Mouse (Mus musculus) liver, embryonic 14.5 days (tissue): ENCODE data around the gene Anp32a. TPM values are rescaled to one million over a fixed set of nuclear protein-coding genes. Genes with fewer than 3 reads are reported as not detected.
A peak's percentile ranks its signal among the peaks of the same experiment; 100 is the strongest.

Experiments used
- ATAC-seq: fragments of 200-750 bp; cut with Nextera tagmentation; 2 replicates; pipeline ENCODE4 v1.8.0; 2017; ENCODE audit warnings: moderate number of reproducible peaks, mild to moderate bottlenecking, moderate library complexity; ENCODE audit not compliant: insufficient read depth
- DNase-seq, 3 experiments: peaks; one replicate each; pipeline ENCODE4 v3.0.0-alpha.2; 2012 to 2013; ENCODE audit warnings: low read depth in 3 of 3, low spot score in 3 of 3
- H3K27ac ChIP-seq: fragments of 300-500 bp; sonication (generic); 2 replicates; pipeline ENCODE4 v1.5.1; 2014; ENCODE audit warnings: moderate library complexity, mild to moderate bottlenecking, control low read depth, inconsistent platforms
- H3K27me3 ChIP-seq: fragments of 300-500 bp; sonication (generic); 2 replicates; pipeline ENCODE4 v1.6.1; 2014; ENCODE audit warnings: mild to moderate bottlenecking, low read length, moderate library complexity; ENCODE audit not compliant: control insufficient read depth, insufficient read depth
- H3K36me3 ChIP-seq: fragments of 300-500 bp; sonication (generic); replicated peaks from 2 replicates; pipeline ENCODE4 v1.6.1; 2014; ENCODE audit warnings: low read depth; ENCODE audit not compliant: control insufficient read depth, insufficient read depth
- H3K4me1 ChIP-seq, 2 experiments: fragments of 200-500 bp in 1 of 2; fragments of 300-500 bp in 1 of 2; sonication (generic) in 1 of 2; replicated peaks; 2 replicates each; pipeline ENCODE4 v1.6.1; 2012 to 2014; ENCODE audit warnings: antibody characterized with exemption in 1 of 2, inconsistent platforms in 1 of 2, low read length in 1 of 2; ENCODE audit not compliant: control insufficient read depth in 2 of 2, insufficient read depth in 2 of 2
- H3K4me2 ChIP-seq: fragments of 300-500 bp; sonication (generic); 2 replicates; pipeline ENCODE4 v1.6.1; 2014; ENCODE audit warnings: low read depth, mild to moderate bottlenecking, control low read depth, moderate library complexity
- H3K4me3 ChIP-seq, 2 experiments: fragments of 200-500 bp in 1 of 2; fragments of 300-500 bp in 1 of 2; sonication (generic) in 1 of 2; 2 replicates each; pipeline ENCODE4 v1.5.1; 2012 to 2014; ENCODE audit warnings: low read depth in 2 of 2, low read length in 2 of 2, mild to moderate bottlenecking in 2 of 2, control low read depth in 1 of 2, inconsistent platforms in 1 of 2, moderate library complexity in 1 of 2; ENCODE audit not compliant: insufficient read depth in 1 of 2
- H3K9ac ChIP-seq: fragments of 300-500 bp; sonication (generic); replicated peaks from 2 replicates; pipeline ENCODE4 v1.6.1; 2014; ENCODE audit warnings: mild to moderate bottlenecking, control low read depth, moderate library complexity
- H3K9me3 ChIP-seq: fragments of 300-500 bp; sonication (generic); 2 replicates; pipeline ENCODE4 v1.6.1; 2016; ENCODE audit warnings: low read length, mixed read lengths; ENCODE audit not compliant: control insufficient read depth
- CTCF ChIP-seq: IDR thresholded peaks from 2 replicates; pipeline ENCODE4 v1.5.1; 2016; ENCODE audit warnings: antibody characterized with exemption, low read depth, control low read depth
- EP300 ChIP-seq: IDR thresholded peaks from 2 replicates; pipeline ENCODE4 v1.6.1; 2016; ENCODE audit warnings: antibody characterized with exemption, low read depth
- WGBS: fragments of 180-500 bp; shearing (Covaris S2); extraction: QIAGEN DNeasy Blood & Tissue Kit; methylation state at CpG from one replicate; pipeline ENCODE4 v1.1.7; 2014; ENCODE audit not compliant: insufficient replicate concordance; 5-methylcytosine and 5-hydroxymethylcytosine counted together
- polyA plus RNA-seq, 2 experiments: library from polyadenylated mRNA; depleted of rRNA in 1 of 2; stranded (reverse) in 1 of 2; unstranded in 1 of 2; fragments of >200 nt; fragmentation: Nextera tagmentation in 1 of 2; extraction: Ambion mirVana in 1 of 2; gene quantifications; 2 replicates each; pipeline versions ENCODE4 v1.2.1 to v1.2.3; 2012 to 2014

Anp32a gene
- polyA plus RNA-seq, 2 experiments = 54.7 to 240 TPM

DNA sequence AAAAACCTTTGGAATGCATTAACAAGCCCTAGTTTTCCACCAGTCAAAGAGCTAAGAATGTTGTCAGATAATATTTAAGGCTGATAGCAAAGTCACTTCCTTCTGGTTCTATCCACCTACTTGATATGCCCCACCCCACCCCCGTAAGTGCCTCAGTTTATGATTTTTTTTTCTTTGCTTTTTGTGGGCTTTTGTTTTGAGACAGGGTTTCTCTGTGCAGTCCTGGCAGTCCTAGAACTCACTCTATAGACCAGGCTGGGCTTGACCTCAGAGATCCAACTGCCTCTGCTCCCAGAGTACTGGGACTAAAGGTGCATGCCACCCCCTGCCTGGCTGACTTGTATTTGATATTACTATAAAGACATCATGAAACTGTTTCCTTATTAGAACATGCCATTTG is 17.3 kb upstream of the Anp32a start:
- WGBS = 16% methylated on average over 1 of the region's 1 CpGs
- DNase-seq = no peak
- Histone ChIP-seq H3K27me3 (no peaks in the 10 kb centered on the region), H3K9ac (no peak overlapping the region), H3K9me3 (no peaks in the 10 kb centered on the region), H3K4me1 (no peaks in the 10 kb centered on the region), H3K36me3 (no peaks in the 10 kb centered on the region), H3K4me2 (no peak overlapping the region), H3K27ac (no peak overlapping the region), H3K4me3 (no peak overlapping the region)
- no peak for ATAC-seq
- no peak for TF ChIP-seq EP300
- no peak for TF ChIP-seq CTCF

DNA sequence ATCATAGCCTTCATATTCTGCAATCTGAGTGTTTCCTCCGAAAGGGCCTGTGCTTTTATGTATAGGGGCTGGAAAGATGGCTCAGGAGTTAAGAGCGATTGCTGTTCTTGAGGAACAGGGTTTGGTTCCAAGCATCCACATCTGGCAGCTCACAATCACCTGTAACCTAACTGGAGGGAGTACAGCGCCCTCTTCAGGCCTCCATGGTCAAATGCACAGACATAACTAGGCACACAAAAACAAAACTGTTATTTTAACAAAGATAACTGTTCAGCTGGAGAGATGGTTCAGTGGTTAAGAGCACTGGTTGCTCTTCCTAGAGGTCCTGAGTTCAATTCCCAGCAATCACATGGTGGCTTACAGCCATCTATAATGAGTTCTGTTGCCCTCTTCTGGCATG is 15.1 kb upstream of the Anp32a start:
- WGBS = 56% methylated on average over 3 of the region's 3 CpGs
- Histone ChIP-seq H3K9ac (no peak overlapping the region), H3K4me3 (no peak overlapping the region), H3K27me3 (no peaks in the 10 kb centered on the region), H3K36me3 (no peaks in the 10 kb centered on the region), H3K4me1 (no peaks in the 10 kb centered on the region), H3K4me2 (no peak overlapping the region), H3K27ac (no peak overlapping the region), H3K9me3 (no peaks in the 10 kb centered on the region)
- DNase-seq = no peak
- ATAC-seq = no peak
- TF ChIP-seq EP300 (no peak), CTCF (peak; percentile 38; the same call in 1 of the 2 replicates)

DNA sequence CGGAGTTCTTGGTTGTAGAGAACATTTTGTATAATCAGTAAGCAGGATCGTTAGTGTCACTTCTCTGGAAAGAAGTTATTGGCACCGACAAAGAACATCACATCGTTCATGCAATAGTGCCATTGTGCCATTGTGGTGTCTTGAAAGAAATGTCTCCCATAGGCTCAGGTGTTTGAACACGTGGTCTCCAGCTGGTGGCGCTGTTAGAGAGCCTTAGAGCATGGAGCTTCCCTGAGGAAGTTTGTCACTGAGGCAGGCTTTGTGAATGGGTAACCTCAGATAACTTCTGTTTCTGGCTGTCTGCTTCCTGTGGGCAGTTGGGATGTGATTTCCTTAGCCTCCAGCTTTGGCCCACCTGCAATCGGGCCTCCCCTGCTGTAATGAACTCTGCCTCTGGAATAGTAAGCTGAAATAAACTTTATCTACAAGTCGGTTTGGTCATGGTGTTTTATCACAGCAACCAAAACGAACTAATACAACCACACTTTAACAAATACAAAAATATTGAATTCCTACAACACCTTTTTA is 6.7 kb upstream of the Anp32a start:
- 77% methylated on average over 9 of the region's 9 CpGs for WGBS
- Histone ChIP-seq H3K36me3 (no peaks in the 10 kb centered on the region), H3K27me3 (no peaks in the 10 kb centered on the region), H3K9me3 (no peaks in the 10 kb centered on the region), H3K4me3 (no peak overlapping the region), H3K27ac (no peak overlapping the region), H3K4me1 (peaks cover 0 to 8% of the 10 kb centered on the region in 2 experiments; a peak in 1 of 4 replicates), H3K4me2 (no peak overlapping the region), H3K9ac (no peak overlapping the region)
- DNase-seq = no peak
- TF ChIP-seq CTCF = peak; percentile 53
- no peak for TF ChIP-seq EP300
- ATAC-seq = no peak

DNA sequence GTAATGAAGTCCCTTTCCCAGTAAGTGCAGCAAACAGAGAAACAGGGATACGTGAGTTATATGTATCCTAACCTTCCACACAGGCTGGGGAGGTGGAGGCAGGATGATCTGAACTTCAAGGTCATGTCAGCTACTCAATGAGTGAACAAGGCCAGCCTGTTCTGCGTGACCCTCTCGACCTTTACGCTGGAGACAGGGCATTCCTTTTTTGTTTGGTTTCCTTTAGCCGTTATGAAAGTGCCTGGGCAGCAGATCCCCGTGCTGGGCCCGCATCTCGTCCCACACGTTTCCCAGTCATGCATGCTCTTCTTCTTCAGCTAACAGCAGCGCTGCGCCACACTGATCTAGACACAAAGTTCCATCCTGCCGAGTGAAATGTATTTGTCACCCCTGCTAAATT is 5.7 kb upstream of the Anp32a start:
- no peaks in the 10 kb centered on the region for H3K36me3 ChIP-seq
- no peak overlapping the region for H3K27ac ChIP-seq
- no peak overlapping the region for H3K4me2 ChIP-seq
- WGBS = 61% methylated on average over 12 of the region's 12 CpGs
- H3K9ac ChIP-seq = no peak overlapping the region
- TF ChIP-seq CTCF (no peak), EP300 (no peak)
- no peaks in the 10 kb centered on the region for H3K9me3 ChIP-seq
- no peaks in the 10 kb centered on the region; the same call in 1 of the 2 replicates for H3K27me3 ChIP-seq
- ATAC-seq = no peak
- H3K4me3 ChIP-seq = no peak overlapping the region
- H3K4me1 ChIP-seq = peaks cover 0 to 11% of the 10 kb centered on the region in 2 experiments; a peak in 2 of 4 replicates
- no peak for DNase-seq

DNA sequence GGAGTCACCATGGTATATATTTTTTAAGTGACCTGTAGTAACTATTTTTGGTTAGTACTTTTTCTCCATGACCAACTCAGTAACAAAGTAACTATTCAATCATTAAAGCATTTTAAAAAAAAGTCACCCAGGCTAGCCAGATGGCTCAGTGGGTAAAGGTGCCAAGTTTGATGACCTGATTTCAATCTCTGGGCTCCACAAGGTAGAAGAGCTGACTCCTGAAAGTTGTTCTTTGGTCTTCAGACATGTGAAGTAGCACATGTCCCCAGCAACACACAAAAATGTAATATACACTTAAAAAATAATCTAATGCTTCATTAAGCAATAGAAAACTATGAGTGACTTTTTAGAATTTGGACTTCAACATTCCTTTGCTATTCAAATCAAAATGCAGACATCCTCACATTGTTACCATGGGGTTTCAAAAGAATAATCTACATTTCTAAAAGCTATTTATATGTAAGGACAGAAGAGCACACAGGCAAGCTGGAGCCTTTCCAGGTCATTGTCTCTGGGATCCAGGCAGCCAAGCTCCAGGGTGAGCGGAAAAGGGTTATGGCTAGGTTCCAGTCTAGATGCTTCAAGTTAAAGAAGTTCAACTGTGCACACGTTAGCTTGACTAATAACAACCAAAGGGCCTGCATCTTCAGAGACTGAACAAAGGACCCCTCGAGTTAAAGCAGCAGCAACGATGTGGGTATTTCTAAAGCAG is 3.0 kb upstream of the Anp32a start:
- DNase-seq = no peak
- no peak overlapping the region for H3K4me3 ChIP-seq
- WGBS = 73% methylated on average over 4 of the region's 4 CpGs
- H3K9ac ChIP-seq = no peak overlapping the region
- TF ChIP-seq CTCF = no peak
- no peak for TF ChIP-seq EP300
- no peak for ATAC-seq
- H3K36me3 ChIP-seq = no peaks in the 10 kb centered on the region
- H3K4me2 ChIP-seq = no peak overlapping the region
- H3K27ac ChIP-seq = no peak overlapping the region
- no peaks in the 10 kb centered on the region; the same call in 1 of the 2 replicates for H3K27me3 ChIP-seq
- H3K4me1 ChIP-seq = peaks cover 0 to 12% of the 10 kb centered on the region in 2 experiments; a peak in 2 of 4 replicates
- no peaks in the 10 kb centered on the region for H3K9me3 ChIP-seq
